Mouse (Mus musculus): ENCODE measurements at regions not wholly inside any gene's neighbourhood (a gene's known extent, or its start where the extent isn't known, plus 50 kb on each side); places are given as distances from the start of the nearest gene placed in this dataset.

GRCm38 (mm10) chr7:70788902-70789796 lies 422.6 kb upstream of the Nr2f2 start:
- DNase-seq (ENCODE audit: low spot score) (no peak), ATAC-seq (ENCODE audit: low FRiP score, low read depth) (no peak)
- Histone ChIP-seq H3K27ac (replicated peaks; ENCODE audit: low read depth, low read length) (no peak overlapping the region), H3K27me3 (ENCODE audit: control insufficient read depth, insufficient read depth, low read length) (no peaks in the 10 kb centered on the region; the same call in 1 of the 2 replicates), H3K36me3 (ENCODE audit: control insufficient read depth, insufficient read depth, low read length) (no peaks in the 10 kb centered on the region), H3K4me3 (replicated peaks; ENCODE audit: low read length) (no peak overlapping the region), H3K4me1 (ENCODE audit: control insufficient read depth, insufficient read depth, low read length) (peaks cover 11% of the 10 kb centered on the region; the same call in 1 of the 2 replicates), H3K9me3 (ENCODE audit: control insufficient read depth, low read length) (no peaks in the 10 kb centered on the region), H3K9ac (ENCODE audit: low read depth, low read length, severe bottlenecking) (no peak overlapping the region), H3K4me2 (replicated peaks; ENCODE audit: low read depth, low read length, severe bottlenecking) (no peak overlapping the region)
- WGBS: 11% methylated on average over 21 of the region's 21 CpGs
- no peak for TF ChIP-seq POLR2A (IDR thresholded peaks at IDR 0.05; ENCODE audit: borderline replicate concordance, extremely low read depth, insufficient read depth, insufficient read length)

- peaks cover 11% of the 10 kb centered on the region; the same call in 1 of the 2 replicates for H3K4me1 ChIP-seq (ENCODE audit: control insufficient read depth, insufficient read depth, low read length)
- no peaks in the 10 kb centered on the region for H3K36me3 ChIP-seq (ENCODE audit: control insufficient read depth, insufficient read depth, low read length)
- no peaks in the 10 kb centered on the region; the same call in 1 of the 2 replicates for H3K27me3 ChIP-seq (ENCODE audit: control insufficient read depth, insufficient read depth, low read length)
- no peak overlapping the region for H3K4me2 ChIP-seq (replicated peaks; ENCODE audit: low read depth, low read length, severe bottlenecking)
- DNase-seq (ENCODE audit: low spot score): no peak
- ATAC-seq (ENCODE audit: low FRiP score, low read depth): no peak
- no peak for TF ChIP-seq POLR2A (IDR thresholded peaks at IDR 0.05; ENCODE audit: borderline replicate concordance, extremely low read depth, insufficient read depth, insufficient read length)
- H3K27ac ChIP-seq (replicated peaks; ENCODE audit: low read depth, low read length): no peak overlapping the region
- no peak overlapping the region for H3K9ac ChIP-seq (ENCODE audit: low read depth, low read length, severe bottlenecking)
- no peaks in the 10 kb centered on the region for H3K9me3 ChIP-seq (ENCODE audit: control insufficient read depth, low read length)
- H3K4me3 ChIP-seq (replicated peaks; ENCODE audit: low read length): no peak overlapping the region
- WGBS: 33% methylated on average over 5 of the region's 5 CpGs
Observed at GRCm38 (mm10) chr7:70787966-70788365, 421.4 kb upstream of the Nr2f2 start.

DNA sequence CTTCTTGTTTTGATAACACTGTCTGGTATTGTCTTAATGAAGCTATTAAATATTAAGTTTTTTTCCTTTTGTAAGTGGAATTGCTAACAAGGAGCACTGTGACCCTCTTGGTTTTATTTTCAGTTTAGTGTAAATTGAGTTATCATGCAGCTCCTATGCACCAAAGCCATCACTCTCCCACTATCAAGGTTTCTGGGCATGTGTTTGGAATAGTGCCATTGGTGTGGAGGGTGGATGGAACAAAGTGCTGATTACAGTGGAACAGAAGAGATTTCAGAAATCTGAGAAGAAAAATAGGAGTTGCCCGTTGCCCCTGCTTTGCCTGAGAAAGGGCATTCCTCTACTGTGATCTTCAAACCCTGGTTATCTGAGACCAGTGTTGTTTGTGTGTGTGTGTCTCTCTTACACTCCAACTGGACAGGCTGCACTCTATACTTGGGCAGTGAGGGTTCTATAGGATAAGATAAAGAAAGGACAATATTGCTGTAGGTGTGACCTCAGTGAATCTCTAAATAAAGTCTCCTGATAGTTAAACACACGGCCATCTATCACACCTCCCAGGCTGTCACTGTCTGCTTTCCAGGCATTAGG lies 414.3 kb upstream of the Nr2f2 start:
- ATAC-seq (ENCODE audit: low FRiP score, low read depth): no peak
- H3K4me2 ChIP-seq (replicated peaks; ENCODE audit: low read depth, low read length, severe bottlenecking): no peak overlapping the region
- WGBS: 53% methylated on average over 2 of the region's 2 CpGs

DNA sequence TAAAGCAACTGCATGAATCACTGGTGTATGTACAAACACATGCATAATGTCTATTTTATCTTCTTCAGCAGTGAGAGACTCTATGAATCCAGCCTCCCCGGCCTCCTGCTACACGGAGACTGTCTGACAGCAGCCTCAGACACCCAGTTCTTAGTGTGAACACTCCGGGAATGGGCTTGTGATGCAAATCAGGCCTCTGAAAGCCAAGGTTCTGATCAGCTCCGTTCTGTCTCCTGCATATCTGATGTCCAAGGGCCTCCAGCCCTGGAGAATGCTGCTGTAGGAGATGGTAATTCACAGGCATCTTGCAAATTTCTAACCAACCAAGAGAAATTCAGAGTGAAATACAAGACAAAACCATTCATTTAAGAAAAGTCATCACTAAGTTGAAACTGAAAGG lies 411.2 kb upstream of the Nr2f2 start:
- H3K9ac ChIP-seq (ENCODE audit: low read depth, low read length, severe bottlenecking): no peak overlapping the region
- no peaks in the 10 kb centered on the region for H3K9me3 ChIP-seq (ENCODE audit: control insufficient read depth, low read length)
- no peaks in the 10 kb centered on the region for H3K27me3 ChIP-seq (ENCODE audit: control insufficient read depth, insufficient read depth, low read length)
- no peak overlapping the region for H3K27ac ChIP-seq (replicated peaks; ENCODE audit: low read depth, low read length)
- H3K36me3 ChIP-seq (ENCODE audit: control insufficient read depth, insufficient read depth, low read length): no peaks in the 10 kb centered on the region
- H3K4me1 ChIP-seq (ENCODE audit: control insufficient read depth, insufficient read depth, low read length): no peaks in the 10 kb centered on the region
- H3K4me2 ChIP-seq (replicated peaks; ENCODE audit: low read depth, low read length, severe bottlenecking): no peak overlapping the region
- DNase-seq (ENCODE audit: low spot score) (no peak), ATAC-seq (ENCODE audit: low FRiP score, low read depth) (no peak)
- 67% methylated on average over 4 of the region's 4 CpGs for WGBS
- TF ChIP-seq POLR2A (IDR thresholded peaks at IDR 0.05; ENCODE audit: borderline replicate concordance, extremely low read depth, insufficient read depth, insufficient read length): no peak
- H3K4me3 ChIP-seq (replicated peaks; ENCODE audit: low read length): no peak overlapping the region

More for the DNA sequence above, 414.3 kb upstream of the Nr2f2 start:
- TF ChIP-seq POLR2A (IDR thresholded peaks at IDR 0.05; ENCODE audit: borderline replicate concordance, extremely low read depth, insufficient read depth, insufficient read length): no peak
- Histone ChIP-seq H3K4me3 (replicated peaks; ENCODE audit: low read length) (no peak overlapping the region), H3K9ac (ENCODE audit: low read depth, low read length, severe bottlenecking) (no peak overlapping the region), H3K36me3 (ENCODE audit: control insufficient read depth, insufficient read depth, low read length) (no peaks in the 10 kb centered on the region), H3K9me3 (ENCODE audit: control insufficient read depth, low read length) (no peaks in the 10 kb centered on the region), H3K27ac (replicated peaks; ENCODE audit: low read depth, low read length) (no peak overlapping the region), H3K27me3 (ENCODE audit: control insufficient read depth, insufficient read depth, low read length) (no peaks in the 10 kb centered on the region), H3K4me1 (ENCODE audit: control insufficient read depth, insufficient read depth, low read length) (no peaks in the 10 kb centered on the region)
- DNase-seq (ENCODE audit: low spot score): no peak

DNA sequence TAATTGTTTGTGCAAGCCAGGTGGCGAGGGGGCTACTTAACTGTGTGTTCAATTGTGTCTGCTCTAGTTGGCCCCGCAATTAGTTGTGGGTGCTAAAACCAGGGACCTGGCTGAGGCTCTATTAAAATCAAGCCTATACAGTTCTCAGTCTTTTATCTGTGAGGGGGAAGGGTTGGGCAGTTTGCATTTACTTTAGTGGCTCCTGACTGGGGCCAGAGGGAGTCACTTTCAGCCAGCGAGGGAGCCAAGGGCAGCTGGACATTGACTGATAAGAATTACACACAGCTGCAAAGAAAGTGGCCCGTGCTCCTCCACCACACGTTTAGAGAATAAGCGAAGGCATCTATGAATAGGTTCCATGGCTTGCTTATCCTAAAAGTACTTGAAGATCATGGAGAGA lies 403.1 kb upstream of the Nr2f2 start:
- Histone ChIP-seq H3K9me3 (ENCODE audit: control insufficient read depth, low read length) (no peaks in the 10 kb centered on the region), H3K4me1 (ENCODE audit: control insufficient read depth, insufficient read depth, low read length) (no peaks in the 10 kb centered on the region), H3K4me3 (replicated peaks; ENCODE audit: low read length) (no peak overlapping the region), H3K4me2 (replicated peaks; ENCODE audit: low read depth, low read length, severe bottlenecking) (no peak overlapping the region), H3K27ac (replicated peaks; ENCODE audit: low read depth, low read length) (no peak overlapping the region), H3K9ac (ENCODE audit: low read depth, low read length, severe bottlenecking) (no peak overlapping the region), H3K36me3 (ENCODE audit: control insufficient read depth, insufficient read depth, low read length) (no peaks in the 10 kb centered on the region), H3K27me3 (ENCODE audit: control insufficient read depth, insufficient read depth, low read length) (no peaks in the 10 kb centered on the region)
- TF ChIP-seq POLR2A (IDR thresholded peaks at IDR 0.05; ENCODE audit: borderline replicate concordance, extremely low read depth, insufficient read depth, insufficient read length): no peak
- 45% methylated on average over 6 of the region's 6 CpGs for WGBS
- DNase-seq (ENCODE audit: low spot score) (no peak), ATAC-seq (ENCODE audit: low FRiP score, low read depth) (no peak)

Data from limb, embryonic 14.5 days (tissue).